17 mouse cellular contexts compared by ENCODE assay signal in genomic region chr10:61929901-61930300, GRCm38 (mm10). TPM values are rescaled to one million over a fixed set of nuclear protein-coding genes. Genes with fewer than 3 reads are reported as not detected.
DNase-seq lines count a peak whose midpoint lies in the region; ATAC-seq and TF ChIP-seq lines count a peak whose summit lies in the region.
"Had no signal": no experiment of that assay in that cellular context is flagged by ENCODE, and none has a peak within 500 bp of the region (broad histone marks: within the 10 kb centered on the region; RNA-seq: fewer than 3 reads in every experiment).

No protein-coding gene starts in this region.

- H3K9ac ChIP-seq in forebrain, embryonic 16.5 days (replicated peaks; ENCODE audit: low read depth, low read length) = no peak overlapping the region
- no peak overlapping the region for H3K9ac ChIP-seq in kidney, embryonic 14.5 days (ENCODE audit: low read depth, low read length)
- no peak overlapping the region for H3K9ac ChIP-seq in lung, embryonic 14.5 days
- H3K9ac ChIP-seq in embryonic facial prominence, embryonic 12.5 days = no peak overlapping the region
- H3K9ac ChIP-seq: forebrain, postnatal 0 days; hindbrain, embryonic 12.5 days; limb, embryonic 13.5 days; liver, postnatal 0 days; midbrain, embryonic 12.5 days had no signal

- TF ChIP-seq CTCF in lung, embryonic 14.5 days (IDR thresholded peaks at IDR 0.05; ENCODE audit: low read depth) = no peak

- DNase-seq in forebrain, embryonic 10.5 days (ENCODE audit: extremely low spot score, low spot score) = no peak
- DNase-seq in kidney, postnatal 36 days = no peak
- no peak for DNase-seq in lung, embryonic 14.5 days
- DNase-seq in lung, postnatal 4 days = no peak
- DNase-seq: cerebellum, adult 9-10 months; forebrain, postnatal 0 days; right cerebral cortex, adult 18-20 months had no signal

- H3K27me3 ChIP-seq in forebrain, embryonic 10.5 days (ENCODE audit: poor library complexity, severe bottlenecking) = peaks cover 24% of the 10 kb centered on the region
- H3K27me3 ChIP-seq in forebrain, embryonic 16.5 days (replicated peaks; ENCODE audit: control insufficient read depth, insufficient read depth, low read length) = no peaks in the 10 kb centered on the region
- H3K27me3 ChIP-seq in kidney, embryonic 14.5 days (ENCODE audit: control insufficient read depth, insufficient read depth, low read length) = no peaks in the 10 kb centered on the region
- no peaks in the 10 kb centered on the region for H3K27me3 ChIP-seq in lung, embryonic 14.5 days (ENCODE audit: insufficient read depth, low read length)
- H3K27me3 ChIP-seq in embryonic facial prominence, embryonic 12.5 days = no peaks in the 10 kb centered on the region
- H3K27me3 ChIP-seq: limb, embryonic 13.5 days; neural tube, embryonic 13.5 days had no signal

- H3K4me1 ChIP-seq in forebrain, embryonic 10.5 days = peaks cover 56% of the 10 kb centered on the region
- H3K4me1 ChIP-seq in forebrain, embryonic 16.5 days (replicated peaks; ENCODE audit: control insufficient read depth, insufficient read depth, low read length) = no peaks in the 10 kb centered on the region
- H3K4me1 ChIP-seq in kidney, embryonic 14.5 days (ENCODE audit: control insufficient read depth, insufficient read depth, low read length) = peaks cover 45% of the 10 kb centered on the region
- peaks cover 35% of the 10 kb centered on the region for H3K4me1 ChIP-seq in lung, embryonic 14.5 days (ENCODE audit: insufficient read depth)
- peaks cover 22% of the 10 kb centered on the region for H3K4me1 ChIP-seq in embryonic facial prominence, embryonic 12.5 days

- no peak overlapping the region for H3K4me2 ChIP-seq in forebrain, embryonic 16.5 days (ENCODE audit: low read length)
- H3K4me2 ChIP-seq in kidney, embryonic 14.5 days (replicated peaks; ENCODE audit: low read depth, low read length) = no peak overlapping the region; the same call in 1 of the 2 replicates
- H3K4me2 ChIP-seq in lung, embryonic 14.5 days = no peak overlapping the region
- H3K4me2 ChIP-seq in embryonic facial prominence, embryonic 12.5 days (replicated peaks) = no peak overlapping the region

- ATAC-seq in forebrain, embryonic 16.5 days = no peak
- ATAC-seq in kidney, embryonic 14.5 days (ENCODE audit: low FRiP score, low TSS enrichment) = no peak
- ATAC-seq in lung, embryonic 14.5 days (ENCODE audit: insufficient read depth) = no peak
- no peak for ATAC-seq in embryonic facial prominence, embryonic 12.5 days (ENCODE audit: insufficient number of reproducible peaks, insufficient read depth, low FRiP score, low TSS enrichment)
- no peak for ATAC-seq in frontal cortex, adult (ENCODE audit: low TSS enrichment)
- ATAC-seq: CD4-positive, CD25-positive, alpha-beta regulatory T cell, adult 4 months; forebrain, postnatal 0 days had no signal

- peak overlapping the region; percentile 51; the same call in 1 of the 2 replicates for H3K27ac ChIP-seq in forebrain, embryonic 10.5 days
- no peak overlapping the region for H3K27ac ChIP-seq in forebrain, embryonic 16.5 days (ENCODE audit: low read length)
- peak overlapping the region; percentile 94; the same call in 1 of the 2 replicates for H3K27ac ChIP-seq in kidney, embryonic 14.5 days (ENCODE audit: low read depth, low read length)
- H3K27ac ChIP-seq in lung, embryonic 14.5 days (ENCODE audit: low read depth) = peak overlapping the region; percentile 63; the same call in 1 of the 2 replicates
- H3K27ac ChIP-seq in embryonic facial prominence, embryonic 12.5 days = 0 out of 2 replicates have a peak overlapping the region, but pooled peaks have one; percentile 63
- H3K27ac ChIP-seq: hindbrain, embryonic 12.5 days; limb, embryonic 13.5 days; midbrain, embryonic 12.5 days; neural tube, embryonic 13.5 days had no signal

- no peaks in the 10 kb centered on the region for H3K9me3 ChIP-seq in forebrain, embryonic 10.5 days
- no peaks in the 10 kb centered on the region for H3K9me3 ChIP-seq in forebrain, embryonic 16.5 days (ENCODE audit: control insufficient read depth, low read length)
- H3K9me3 ChIP-seq in kidney, embryonic 14.5 days (ENCODE audit: control insufficient read depth, low read length) = no peaks in the 10 kb centered on the region
- no peaks in the 10 kb centered on the region for H3K9me3 ChIP-seq in lung, embryonic 14.5 days (ENCODE audit: low read depth, low read length)
- no peaks in the 10 kb centered on the region for H3K9me3 ChIP-seq in embryonic facial prominence, embryonic 12.5 days
- H3K9me3 ChIP-seq: hindbrain, embryonic 12.5 days; limb, embryonic 13.5 days; midbrain, embryonic 12.5 days; neural tube, embryonic 13.5 days had no signal

- H3K36me3 ChIP-seq in forebrain, embryonic 10.5 days (replicated peaks) = no peaks in the 10 kb centered on the region
- no peaks in the 10 kb centered on the region for H3K36me3 ChIP-seq in forebrain, embryonic 16.5 days (ENCODE audit: control insufficient read depth, insufficient read depth)
- no peaks in the 10 kb centered on the region for H3K36me3 ChIP-seq in kidney, embryonic 14.5 days (ENCODE audit: control insufficient read depth, insufficient read depth, low read length)
- peaks cover 3% of the 10 kb centered on the region; the same call in 1 of the 2 replicates for H3K36me3 ChIP-seq in lung, embryonic 14.5 days (ENCODE audit: insufficient read depth)
- H3K36me3 ChIP-seq in embryonic facial prominence, embryonic 12.5 days = no peaks in the 10 kb centered on the region
- H3K36me3 ChIP-seq: hindbrain, embryonic 12.5 days; limb, embryonic 13.5 days; midbrain, embryonic 12.5 days; neural tube, embryonic 13.5 days had no signal

- H3K4me3 ChIP-seq in forebrain, embryonic 10.5 days = no peak overlapping the region
- H3K4me3 ChIP-seq in forebrain, embryonic 16.5 days (replicated peaks; ENCODE audit: low read length) = no peak overlapping the region
- no peak overlapping the region for H3K4me3 ChIP-seq in kidney, embryonic 14.5 days (ENCODE audit: low read length)
- H3K4me3 ChIP-seq in lung, embryonic 14.5 days (ENCODE audit: low read depth, low read length) = no peak overlapping the region
- H3K4me3 ChIP-seq in embryonic facial prominence, embryonic 12.5 days = no peak overlapping the region
- H3K4me3 ChIP-seq: hindbrain, embryonic 12.5 days; limb, embryonic 13.5 days; neural tube, embryonic 13.5 days had no signal

- WGBS in forebrain, embryonic 10.5 days = 78% methylated on average over 6 of the region's 6 CpGs
- 87% methylated on average over 6 of the region's 6 CpGs for WGBS in forebrain, embryonic 16.5 days
- 61% methylated on average over 6 of the region's 6 CpGs for WGBS in kidney, embryonic 14.5 days
- WGBS in lung, embryonic 14.5 days = 58% methylated on average over 6 of the region's 6 CpGs
- 54% methylated on average over 6 of the region's 6 CpGs for WGBS in embryonic facial prominence, embryonic 12.5 days

RNA-seq across cellular contexts. Expression of gene Col13a1, which starts 49.0 kb away (rescaled TPM):
- polyA plus RNA-seq in forebrain, embryonic 10.5 days (2016; fragmentation: Nextera tagmentation; extraction: Ambion mirVana) = 3.2 and 3.4 TPM in 2 replicates
- polyA plus RNA-seq in forebrain, embryonic 16.5 days (2015; fragmentation: Nextera tagmentation; extraction: Ambion mirVana) = 0.98 and 1.4 TPM in 2 replicates
- polyA plus RNA-seq in kidney, embryonic 14.5 days (2014; fragmentation: Nextera tagmentation; extraction: Ambion mirVana) = 4.7 and 6.1 TPM in 2 replicates
- polyA plus RNA-seq in lung, embryonic 14.5 days (2014; fragmentation: Nextera tagmentation; extraction: Ambion mirVana) = 25.7 and 26.8 TPM in 2 replicates
- 6.9 and 8.4 TPM in 2 replicates for polyA plus RNA-seq in embryonic facial prominence, embryonic 12.5 days (2016; fragmentation: Nextera tagmentation; extraction: Ambion mirVana)
- polyA plus RNA-seq: CD4-positive, CD25-positive, alpha-beta regulatory T cell, adult 4 months had no signal
